Mouse (Mus musculus) lung, adult 2 months (tissue): ENCODE measurements around the gene Cep135.

Source experiments
- CTCF ChIP-seq: fragments of 200-500 bp; IDR thresholded peaks from 2 replicates; pipeline ENCODE4 v1.5.1; 2011; ENCODE audit warnings: mild to moderate bottlenecking, low read length, control low read depth; ENCODE audit not compliant: insufficient read depth
- POLR2A ChIP-seq: fragments of 200-500 bp; IDR thresholded peaks from 2 replicates; pipeline ENCODE4 v1.6.1; 2011; ENCODE audit warnings: low read depth, mild to moderate bottlenecking, control low read depth, low read length, borderline replicate concordance; ENCODE audit errors: extremely low read depth

- TF ChIP-seq CTCF (no peak), POLR2A (no peak)
Measured at GRCm38 (mm10) chr5:76684658-76685605, 96.4 kb downstream of the Cep135 start.
